Mouse (Mus musculus): ENCODE measurements around the gene Pfn1. TPM values are rescaled to one million over a fixed set of nuclear protein-coding genes. Genes with fewer than 3 reads are reported as not detected.

Gene Pfn1
- polyA plus RNA-seq, 1 experiment from 2014 or later = 672 TPM

DNA sequence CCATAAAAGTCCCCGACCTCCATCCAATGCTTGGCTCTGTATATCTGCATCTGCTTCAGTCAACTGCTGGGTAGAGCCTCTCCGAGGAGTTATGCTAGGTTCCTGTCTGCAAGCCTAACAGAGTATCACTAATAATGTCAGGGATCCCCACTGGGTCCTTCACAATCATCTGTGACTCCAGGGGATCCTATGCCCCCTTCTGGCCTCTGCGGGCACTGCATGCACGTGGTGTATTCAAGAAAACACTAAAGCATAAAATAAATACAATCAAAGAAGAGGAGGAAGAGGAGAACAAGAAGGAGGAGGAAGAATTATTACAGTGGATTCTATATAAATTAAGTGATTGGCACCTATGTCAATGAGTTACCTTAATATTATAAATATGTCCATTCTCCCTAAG is 29.0 kb downstream of the Pfn1 start:
- no peaks in the 10 kb centered on the region for H3K27me3 ChIP-seq (ENCODE audit: control insufficient read depth, insufficient read depth, low read length)
- H3K4me1 ChIP-seq (ENCODE audit: control insufficient read depth, insufficient read depth, low read length) = no peaks in the 10 kb centered on the region
- ATAC-seq (ENCODE audit: low FRiP score, low TSS enrichment) (no peak), DNase-seq (peak; percentile 74)
- H3K4me2 ChIP-seq (ENCODE audit: low read length) = no peak overlapping the region
- no peak overlapping the region for H3K27ac ChIP-seq (replicated peaks; ENCODE audit: low read depth, low read length)
- WGBS = 56% methylated on average over 4 of the region's 4 CpGs
- no peaks in the 10 kb centered on the region for H3K9me3 ChIP-seq (ENCODE audit: control insufficient read depth, low read length)
- H3K36me3 ChIP-seq (ENCODE audit: control insufficient read depth, insufficient read depth, low read length) = no peaks in the 10 kb centered on the region
- no peak overlapping the region for H3K9ac ChIP-seq (replicated peaks; ENCODE audit: low read length)
- no peak overlapping the region for H3K4me3 ChIP-seq (replicated peaks; ENCODE audit: low read depth, low read length)

DNA sequence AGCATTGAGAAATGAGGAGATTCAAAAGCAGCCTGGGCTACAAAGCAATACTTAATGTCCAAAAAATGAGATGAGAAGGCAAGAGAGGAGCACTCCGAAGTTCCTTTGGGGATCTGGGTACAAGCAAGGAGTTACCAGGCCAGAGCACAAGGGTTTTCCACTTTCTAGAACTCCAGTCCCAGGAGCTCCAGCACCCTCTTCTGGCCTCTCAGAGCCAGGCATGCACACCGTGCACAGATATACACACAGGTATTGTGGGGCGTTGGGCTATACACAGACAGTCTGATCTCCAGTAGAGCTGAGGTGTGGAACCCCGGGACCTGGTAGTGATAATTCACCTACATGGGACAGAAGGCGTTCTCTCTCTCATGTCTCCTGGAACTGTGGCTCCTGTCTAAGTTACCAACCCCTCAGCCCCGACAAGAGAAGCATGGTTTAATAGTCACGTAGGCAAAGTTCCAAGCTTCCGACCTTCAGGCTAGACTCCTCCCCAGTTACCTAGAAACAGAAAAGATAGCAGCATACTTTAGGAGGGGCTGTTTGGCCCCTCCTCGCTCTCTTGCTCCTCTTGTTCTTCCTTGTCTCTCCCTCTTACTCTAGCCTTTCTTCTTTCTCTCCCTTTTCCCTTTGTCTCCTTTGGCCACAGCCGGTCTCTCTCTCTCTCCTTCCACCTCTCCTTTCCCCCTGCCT is 31.2 kb downstream of the Pfn1 start:
- H3K4me1 ChIP-seq (ENCODE audit: control insufficient read depth, insufficient read depth, low read length) = no peaks in the 10 kb centered on the region
- H3K9ac ChIP-seq (replicated peaks; ENCODE audit: low read length) = no peak overlapping the region
- no peak overlapping the region for H3K27ac ChIP-seq (replicated peaks; ENCODE audit: low read depth, low read length)
- H3K4me2 ChIP-seq (ENCODE audit: low read length) = no peak overlapping the region
- H3K27me3 ChIP-seq (ENCODE audit: control insufficient read depth, insufficient read depth, low read length) = no peaks in the 10 kb centered on the region
- ATAC-seq (ENCODE audit: low FRiP score, low TSS enrichment) = no peak
- WGBS = 83% methylated on average over 10 of the region's 10 CpGs
- DNase-seq = no peak
- H3K9me3 ChIP-seq (ENCODE audit: control insufficient read depth, low read length) = no peaks in the 10 kb centered on the region
- H3K4me3 ChIP-seq (replicated peaks; ENCODE audit: low read depth, low read length) = no peak overlapping the region
- no peaks in the 10 kb centered on the region for H3K36me3 ChIP-seq (ENCODE audit: control insufficient read depth, insufficient read depth, low read length)

- Histone ChIP-seq H3K4me1 (ENCODE audit: control insufficient read depth, insufficient read depth, low read length) (no peaks in the 10 kb centered on the region), H3K4me3 (replicated peaks; ENCODE audit: low read depth, low read length) (no peak overlapping the region), H3K9ac (replicated peaks; ENCODE audit: low read length) (no peak overlapping the region), H3K27ac (replicated peaks; ENCODE audit: low read depth, low read length) (no peak overlapping the region), H3K36me3 (ENCODE audit: control insufficient read depth, insufficient read depth, low read length) (no peaks in the 10 kb centered on the region), H3K9me3 (ENCODE audit: control insufficient read depth, low read length) (no peaks in the 10 kb centered on the region), H3K4me2 (ENCODE audit: low read length) (no peak overlapping the region), H3K27me3 (ENCODE audit: control insufficient read depth, insufficient read depth, low read length) (no peaks in the 10 kb centered on the region)
- no peak for ATAC-seq (ENCODE audit: low FRiP score, low TSS enrichment)
- DNase-seq = no peak
- WGBS = 40% methylated on average over 7 of the region's 7 CpGs
These were observed 32.3 kb downstream of the Pfn1 start for GRCm38 (mm10) chr11:70621972-70622814.

DNA sequence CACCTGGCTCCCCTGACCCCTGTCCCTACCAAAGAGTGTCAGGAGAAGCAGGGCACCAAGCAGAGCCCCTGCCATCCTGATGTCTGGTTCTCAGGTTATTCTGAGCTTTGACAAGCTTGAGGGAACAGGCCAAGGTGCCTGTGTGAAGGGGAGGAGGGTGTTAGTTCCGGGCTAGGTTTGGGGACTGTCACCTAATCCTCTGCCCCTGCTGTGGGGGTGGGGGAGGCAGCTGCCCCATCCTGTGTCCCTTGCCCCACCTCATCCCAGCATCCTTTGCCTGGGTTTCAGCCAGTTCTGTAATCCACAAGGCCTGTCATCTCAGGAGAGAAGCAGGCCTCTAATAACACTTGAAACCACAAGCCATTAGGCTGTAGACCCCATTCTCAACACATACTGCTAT is 35.3 kb downstream of the Pfn1 start, which contains the start of gene Chrne:
Gene Chrne, minus strand, starts transcription at position 116 of the 400 bp plus-strand sequence.
- ATAC-seq (ENCODE audit: low FRiP score, low TSS enrichment) (no peak), DNase-seq (no peak)
- H3K4me2 ChIP-seq (ENCODE audit: low read length) = no peak within 1 kb of the TSS
- no peak within 1 kb of the TSS for H3K27ac ChIP-seq (replicated peaks; ENCODE audit: low read depth, low read length)
- H3K27me3 ChIP-seq (ENCODE audit: control insufficient read depth, insufficient read depth, low read length) = no peaks in the 10 kb centered on the region
- no peaks in the 10 kb centered on the region for H3K36me3 ChIP-seq (ENCODE audit: control insufficient read depth, insufficient read depth, low read length)
- WGBS = 41% methylated on average over 1 of the region's 1 CpGs
- no peaks in the 10 kb centered on the region for H3K9me3 ChIP-seq (ENCODE audit: control insufficient read depth, low read length)
- H3K9ac ChIP-seq (replicated peaks; ENCODE audit: low read length) = no peak within 1 kb of the TSS
- no peak within 1 kb of the TSS for H3K4me3 ChIP-seq (replicated peaks; ENCODE audit: low read depth, low read length)
- 0 out of 2 replicates have a peak, but pooled peaks cover 5% of the 10 kb centered on the region for H3K4me1 ChIP-seq (ENCODE audit: control insufficient read depth, insufficient read depth, low read length)

- 0 out of 2 replicates have a peak within 1 kb of the TSS, but pooled peaks have one; percentile 20 for H3K9ac ChIP-seq (replicated peaks; ENCODE audit: low read length)
- DNase-seq (peak; percentile 18), ATAC-seq (ENCODE audit: low FRiP score, low TSS enrichment) (no peak)
- H3K4me2 ChIP-seq (ENCODE audit: low read length) = peak within 1 kb of the TSS; percentile 48
- peaks cover 26% of the 10 kb centered on the region for H3K36me3 ChIP-seq (ENCODE audit: control insufficient read depth, insufficient read depth, low read length)
- peak within 1 kb of the TSS; percentile 12; the same call in 1 of the 2 replicates for H3K4me3 ChIP-seq (replicated peaks; ENCODE audit: low read depth, low read length)
- H3K27ac ChIP-seq (replicated peaks; ENCODE audit: low read depth, low read length) = no peak within 1 kb of the TSS
- 0 out of 2 replicates have a peak, but pooled peaks cover 5% of the 10 kb centered on the region for H3K4me1 ChIP-seq (ENCODE audit: control insufficient read depth, insufficient read depth, low read length)
- 11% methylated on average over 21 of the region's 21 CpGs for whole genome bisulfite sequencing
- H3K27me3 ChIP-seq (ENCODE audit: control insufficient read depth, insufficient read depth, low read length) = no peaks in the 10 kb centered on the region
- H3K9me3 ChIP-seq (ENCODE audit: control insufficient read depth, low read length) = no peaks in the 10 kb centered on the region
These were observed 38.8 kb downstream of the Pfn1 start, which contains the start of gene 4930544D05Rik for GRCm38 (mm10) chr11:70615516-70616093. 4930544D05Rik (plus strand) TSS chr11:70615848.

DNA sequence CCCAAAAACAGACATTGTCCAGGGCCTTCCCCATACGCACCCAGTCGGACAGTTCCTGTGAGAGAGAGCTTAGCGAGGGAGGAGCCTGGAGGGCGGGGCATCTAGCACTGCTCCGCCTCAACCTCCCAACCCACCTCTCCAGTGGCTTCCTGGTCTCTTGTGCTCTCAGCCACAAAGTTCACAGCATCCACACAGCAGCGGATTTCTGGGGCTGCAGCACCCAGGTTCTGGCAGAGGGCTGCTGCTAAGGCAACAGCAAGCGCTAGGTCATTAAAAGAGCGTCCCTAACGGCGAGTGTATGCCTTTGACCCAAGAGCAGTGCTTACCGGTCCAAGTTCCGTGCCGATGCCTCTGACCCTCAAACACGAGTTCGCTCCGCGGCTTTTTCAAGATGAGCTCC is 39.4 kb downstream of the Pfn1 start:
- Histone ChIP-seq H3K27me3 (ENCODE audit: control insufficient read depth, insufficient read depth, low read length) (no peaks in the 10 kb centered on the region), H3K4me3 (replicated peaks; ENCODE audit: low read depth, low read length) (peak overlapping the region; percentile 12; the same call in 1 of the 2 replicates), H3K4me1 (ENCODE audit: control insufficient read depth, insufficient read depth, low read length) (0 out of 2 replicates have a peak, but pooled peaks cover 5% of the 10 kb centered on the region), H3K27ac (replicated peaks; ENCODE audit: low read depth, low read length) (no peak overlapping the region), H3K4me2 (ENCODE audit: low read length) (peak overlapping the region; percentile 48), H3K36me3 (ENCODE audit: control insufficient read depth, insufficient read depth, low read length) (peaks cover 31% of the 10 kb centered on the region), H3K9ac (replicated peaks; ENCODE audit: low read length) (0 out of 2 replicates have a peak overlapping the region, but pooled peaks have one; percentile 20), H3K9me3 (ENCODE audit: control insufficient read depth, low read length) (no peaks in the 10 kb centered on the region)
- DNase-seq = peak; percentile 47
- 1% methylated on average over 17 of the region's 17 CpGs for WGBS
- ATAC-seq (ENCODE audit: low FRiP score, low TSS enrichment) = no peak

DNA sequence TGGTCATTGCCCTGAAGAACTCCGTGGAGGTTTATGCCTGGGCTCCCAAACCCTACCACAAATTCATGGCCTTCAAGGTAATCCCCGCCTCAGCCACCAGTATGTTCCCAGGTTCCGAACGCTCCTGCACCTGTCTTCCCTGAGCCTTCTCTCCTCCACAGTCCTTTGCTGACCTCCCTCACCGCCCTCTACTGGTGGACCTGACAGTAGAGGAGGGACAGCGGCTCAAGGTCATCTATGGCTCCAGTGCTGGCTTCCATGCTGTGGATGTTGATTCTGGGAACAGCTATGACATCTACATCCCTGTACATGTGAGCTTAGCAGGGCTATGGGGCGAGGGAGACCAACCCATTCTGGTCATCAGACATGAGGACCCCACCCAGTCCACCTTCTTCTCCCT is 41.9 kb downstream of the Pfn1 start:
- no peak for ATAC-seq (ENCODE audit: low FRiP score, low TSS enrichment)
- H3K4me2 ChIP-seq (ENCODE audit: low read length) = no peak overlapping the region
- no peak overlapping the region for H3K4me3 ChIP-seq (replicated peaks; ENCODE audit: low read depth, low read length)
- no peak overlapping the region for H3K9ac ChIP-seq (replicated peaks; ENCODE audit: low read length)
- no peak for DNase-seq
- H3K4me1 ChIP-seq (ENCODE audit: control insufficient read depth, insufficient read depth, low read length) = 0 out of 2 replicates have a peak, but pooled peaks cover 5% of the 10 kb centered on the region
- peaks cover 56% of the 10 kb centered on the region for H3K36me3 ChIP-seq (ENCODE audit: control insufficient read depth, insufficient read depth, low read length)
- H3K9me3 ChIP-seq (ENCODE audit: control insufficient read depth, low read length) = no peaks in the 10 kb centered on the region
- 85% methylated on average over 7 of the region's 7 CpGs for WGBS
- H3K27me3 ChIP-seq (ENCODE audit: control insufficient read depth, insufficient read depth, low read length) = no peaks in the 10 kb centered on the region
- H3K27ac ChIP-seq (replicated peaks; ENCODE audit: low read depth, low read length) = no peak overlapping the region

DNA sequence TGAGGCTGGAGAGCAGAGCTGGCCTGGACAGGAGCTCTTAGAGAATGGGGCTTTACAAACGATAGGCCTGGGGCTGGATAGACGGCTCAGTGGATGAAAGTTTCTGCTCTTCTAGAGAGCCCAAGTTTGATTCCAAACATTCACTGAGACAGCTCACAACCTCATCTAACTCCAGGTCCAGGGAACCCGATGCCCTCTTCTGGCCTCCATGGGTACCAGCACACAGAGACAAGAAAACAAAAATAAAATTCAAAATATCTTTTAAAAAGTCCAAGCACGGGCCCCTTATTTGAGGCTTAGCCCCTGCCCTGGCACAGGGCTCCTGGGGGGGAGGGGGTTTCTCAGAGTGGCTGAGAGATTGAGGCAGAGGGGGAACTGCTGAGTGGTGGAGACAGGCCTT is 43.7 kb downstream of the Pfn1 start:
- no peaks in the 10 kb centered on the region for H3K9me3 ChIP-seq (ENCODE audit: control insufficient read depth, low read length)
- ATAC-seq (ENCODE audit: low FRiP score, low TSS enrichment) (no peak), DNase-seq (no peak)
- H3K4me2 ChIP-seq (ENCODE audit: low read length) = no peak overlapping the region
- 79% methylated on average over 4 of the region's 4 CpGs for WGBS
- H3K9ac ChIP-seq (replicated peaks; ENCODE audit: low read length) = no peak overlapping the region
- H3K36me3 ChIP-seq (ENCODE audit: control insufficient read depth, insufficient read depth, low read length) = peaks cover 73% of the 10 kb centered on the region
- H3K4me1 ChIP-seq (ENCODE audit: control insufficient read depth, insufficient read depth, low read length) = 0 out of 2 replicates have a peak, but pooled peaks cover 5% of the 10 kb centered on the region
- no peaks in the 10 kb centered on the region for H3K27me3 ChIP-seq (ENCODE audit: control insufficient read depth, insufficient read depth, low read length)
- no peak overlapping the region for H3K4me3 ChIP-seq (replicated peaks; ENCODE audit: low read depth, low read length)
- no peak overlapping the region for H3K27ac ChIP-seq (replicated peaks; ENCODE audit: low read depth, low read length)

Measured in midbrain, embryonic 14.5 days (tissue).